Mouse (Mus musculus) thymus, adult 2 months (tissue): ENCODE data around the gene Rbbp6. TPM values are rescaled to one million over a fixed set of nuclear protein-coding genes. Genes with fewer than 3 reads are reported as not detected.
A peak's percentile ranks its signal among the peaks of the same experiment; 100 is the strongest.

Experiments used
- DNase-seq: peaks from one replicate; pipeline ENCODE4 v3.0.0; 2021
- H3K27ac ChIP-seq: fragments of 200-500 bp; 2 replicates; pipeline ENCODE4 v1.5.1; 2012; ENCODE audit warnings: low read length, control low read depth; ENCODE audit not compliant: control insufficient read depth, insufficient read depth
- H3K27me3 ChIP-seq: fragments of 200-500 bp; 2 replicates; pipeline ENCODE4 v1.6.1; 2012; ENCODE audit warnings: mild to moderate bottlenecking, low read length, moderate library complexity, mixed read lengths; ENCODE audit not compliant: control insufficient read depth, insufficient read depth
- H3K36me3 ChIP-seq: fragments of 200-500 bp; 2 replicates; pipeline ENCODE4 v1.6.1; 2012; ENCODE audit warnings: mild to moderate bottlenecking, low read length, moderate library complexity; ENCODE audit not compliant: control insufficient read depth, insufficient read depth
- H3K4me1 ChIP-seq: fragments of 200-500 bp; replicated peaks from 2 replicates; pipeline ENCODE4 v1.6.1; 2012; ENCODE audit warnings: low read length; ENCODE audit not compliant: control insufficient read depth, insufficient read depth
- H3K4me3 ChIP-seq: fragments of 200-500 bp; 2 replicates; pipeline ENCODE4 v1.5.1; 2012; ENCODE audit warnings: mild to moderate bottlenecking, low read length, control low read depth, moderate library complexity; ENCODE audit not compliant: control insufficient read depth, insufficient read depth
- CTCF ChIP-seq: fragments of 200-500 bp; IDR thresholded peaks from 2 replicates; pipeline ENCODE4 v1.5.1; 2012; ENCODE audit warnings: mild to moderate bottlenecking, control low read depth, low read length, moderate library complexity, borderline replicate concordance; ENCODE audit not compliant: control insufficient read depth, poor library complexity, insufficient read depth; ENCODE audit errors: extremely low read depth
- POLR2A ChIP-seq: fragments of 200-500 bp; IDR thresholded peaks from 2 replicates; pipeline ENCODE4 v1.6.1; 2012; ENCODE audit warnings: mild to moderate bottlenecking, low read length, control low read depth, moderate library complexity; ENCODE audit not compliant: control insufficient read depth, poor library complexity, insufficient read depth; ENCODE audit errors: extremely low read depth
- WGBS: fragments of 180-500 bp; shearing (Covaris S2); methylation state at CpG from one replicate; pipeline ENCODE4 v1.1.7; 2018; 5-methylcytosine and 5-hydroxymethylcytosine counted together
- polyA plus RNA-seq: library from polyadenylated mRNA; depleted of rRNA; stranded (reverse); fragments of >200 nt; gene quantifications from 2 replicates; pipeline ENCODE4 v1.2.3, GENCODE M21; 2012; rRNA removed

The Rbbp6 gene
- 26.9 and 27.9 TPM in 2 replicates for polyA plus RNA-seq

DNA sequence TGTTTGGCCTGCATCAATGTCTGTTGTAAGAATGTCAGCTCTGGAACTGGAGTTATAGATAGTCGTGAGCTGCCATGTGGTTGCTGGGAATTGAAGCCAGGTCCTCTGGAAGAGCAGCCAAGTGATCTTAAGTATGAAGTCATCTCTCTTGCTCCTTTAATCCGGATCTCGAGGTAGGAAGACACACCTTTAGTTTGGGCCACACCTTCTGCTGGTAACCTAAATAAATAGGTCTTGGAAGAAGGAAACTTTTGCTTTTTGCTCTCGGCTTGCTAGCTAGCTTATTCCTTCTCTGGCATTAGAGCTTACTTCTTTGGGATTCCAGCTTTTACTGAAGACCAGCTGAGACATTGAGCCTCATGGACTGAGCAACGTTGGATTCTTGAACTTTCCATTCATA lies at the start of gene Rbbp6:
TSS of gene Rbbp6 (plus strand) at position 301 of the 400 bp plus-strand sequence.
- Histone ChIP-seq H3K27ac (no peak within 1 kb of the TSS), H3K4me1 (0 out of 2 replicates have a peak, but pooled peaks cover 2% of the 10 kb centered on the region), H3K36me3 (no peaks in the 10 kb centered on the region), H3K27me3 (no peaks in the 10 kb centered on the region), H3K4me3 (no peak within 1 kb of the TSS)
- no peak for DNase-seq
- whole genome bisulfite sequencing: 93% methylated on average over 5 of the region's 5 CpGs
- no peak for TF ChIP-seq POLR2A
- TF ChIP-seq CTCF: no peak

- Histone ChIP-seq H3K27me3 (no peaks in the 10 kb centered on the region), H3K4me1 (no peaks in the 10 kb centered on the region), H3K36me3 (no peaks in the 10 kb centered on the region), H3K27ac (no peak overlapping the region), H3K4me3 (no peak overlapping the region)
- WGBS: 12% methylated on average over 13 of the region's 13 CpGs
- TF ChIP-seq CTCF: no peak
- no peak for TF ChIP-seq POLR2A
- DNase-seq: peak; percentile 20
Observed at GRCm38 (mm10) chr7:122919728-122920582, 45.5 kb upstream of the Rbbp6 start.

DNA sequence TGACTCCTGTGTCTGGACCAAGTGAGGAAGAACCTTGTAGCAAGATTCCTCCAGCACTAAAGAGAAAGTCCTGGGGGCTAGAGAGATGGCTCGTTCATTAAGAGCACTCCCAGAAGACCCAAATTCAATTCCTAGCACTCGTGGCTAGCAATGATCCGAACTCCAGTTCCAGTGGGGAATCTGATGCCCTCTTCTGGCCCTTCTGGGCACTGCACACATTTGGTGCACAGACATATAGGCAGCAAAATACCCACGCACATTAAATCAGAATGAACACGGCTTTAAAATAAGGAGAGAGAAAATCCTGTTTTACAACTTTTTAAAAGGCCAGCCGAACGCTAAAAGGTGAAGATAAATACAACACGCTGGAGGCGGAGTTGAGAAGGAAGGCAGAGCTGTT lies 43.9 kb upstream of the Rbbp6 start:
- WGBS: 94% methylated on average over 9 of the region's 9 CpGs
- DNase-seq: no peak
- no peak overlapping the region for H3K4me3 ChIP-seq
- no peaks in the 10 kb centered on the region for H3K27me3 ChIP-seq
- TF ChIP-seq CTCF (no peak), POLR2A (no peak)
- H3K27ac ChIP-seq: no peak overlapping the region
- H3K4me1 ChIP-seq: no peaks in the 10 kb centered on the region
- no peaks in the 10 kb centered on the region for H3K36me3 ChIP-seq

- Histone ChIP-seq H3K27ac (no peak overlapping the region), H3K4me1 (no peaks in the 10 kb centered on the region), H3K27me3 (no peaks in the 10 kb centered on the region), H3K4me3 (no peak overlapping the region), H3K36me3 (no peaks in the 10 kb centered on the region)
- 42% methylated on average over 3 of the region's 3 CpGs for WGBS
- no peak for TF ChIP-seq POLR2A
- no peak for TF ChIP-seq CTCF
- no peak for DNase-seq
Observed at GRCm38 (mm10) chr7:122924256-122924655, 41.2 kb upstream of the Rbbp6 start.

DNA sequence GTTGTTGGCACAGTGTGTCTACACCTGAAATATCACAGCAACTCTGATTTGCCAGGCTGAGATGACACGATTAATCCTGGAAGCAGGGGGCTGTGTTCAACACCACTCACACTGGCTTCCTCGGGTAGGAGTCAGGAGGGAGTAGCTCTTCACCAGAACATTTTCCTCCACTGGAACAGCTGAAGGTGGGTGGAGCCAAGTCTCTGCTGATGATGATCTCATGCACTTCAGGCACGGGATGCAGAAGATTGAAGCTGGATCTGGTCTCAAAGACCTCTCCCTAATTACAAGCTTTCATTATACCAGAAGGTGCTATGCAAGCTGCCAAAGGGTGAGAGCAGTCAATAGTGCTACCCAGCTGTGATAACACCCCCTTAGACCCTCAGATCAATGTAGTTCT lies 35.0 kb upstream of the Rbbp6 start:
- DNase-seq: no peak
- TF ChIP-seq POLR2A: no peak
- TF ChIP-seq CTCF: no peak
- no peak overlapping the region for H3K27ac ChIP-seq
- H3K4me1 ChIP-seq: no peaks in the 10 kb centered on the region
- no peaks in the 10 kb centered on the region for H3K36me3 ChIP-seq
- no peak overlapping the region for H3K4me3 ChIP-seq
- H3K27me3 ChIP-seq: no peaks in the 10 kb centered on the region
- 63% methylated on average over 3 of the region's 3 CpGs for WGBS

GRCm38 (mm10) chr7:122932171-122932570 lies 33.3 kb upstream of the Rbbp6 start:
- no peaks in the 10 kb centered on the region for H3K36me3 ChIP-seq
- H3K27me3 ChIP-seq: no peaks in the 10 kb centered on the region
- 4% methylated on average over 1 of the region's 1 CpGs for WGBS
- H3K4me1 ChIP-seq: no peaks in the 10 kb centered on the region
- no peak for DNase-seq
- H3K4me3 ChIP-seq: no peak overlapping the region
- no peak for TF ChIP-seq POLR2A
- TF ChIP-seq CTCF: no peak
- no peak overlapping the region for H3K27ac ChIP-seq

DNA sequence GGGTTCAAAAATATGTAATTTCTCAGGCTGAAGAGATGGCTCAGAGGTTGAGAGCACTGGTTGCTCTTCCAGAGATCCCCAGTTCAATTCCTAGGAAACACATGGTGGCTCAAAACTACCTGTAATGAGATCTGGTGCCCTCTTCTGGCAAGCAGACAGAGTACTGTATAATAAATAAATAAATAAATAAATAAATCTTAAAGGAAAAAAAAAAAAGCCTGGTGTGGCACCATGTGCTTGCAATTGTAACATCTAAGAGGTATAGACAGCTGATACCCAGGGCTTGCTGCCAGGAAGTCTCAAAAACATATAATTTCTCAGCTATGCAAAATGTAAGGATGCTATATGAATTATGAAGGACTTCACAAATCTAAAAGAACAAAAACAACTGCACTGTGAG lies 28.9 kb upstream of the Rbbp6 start:
- H3K4me1 ChIP-seq: peaks cover 10% of the 10 kb centered on the region
- no peak for DNase-seq
- H3K36me3 ChIP-seq: no peaks in the 10 kb centered on the region
- no peak for TF ChIP-seq CTCF
- no peak for TF ChIP-seq POLR2A
- no peak overlapping the region for H3K27ac ChIP-seq
- no peak overlapping the region for H3K4me3 ChIP-seq
- no peaks in the 10 kb centered on the region for H3K27me3 ChIP-seq
